Comparison of ENCODE assay signal across 30 mouse cellular contexts in the genomic region with DNA sequence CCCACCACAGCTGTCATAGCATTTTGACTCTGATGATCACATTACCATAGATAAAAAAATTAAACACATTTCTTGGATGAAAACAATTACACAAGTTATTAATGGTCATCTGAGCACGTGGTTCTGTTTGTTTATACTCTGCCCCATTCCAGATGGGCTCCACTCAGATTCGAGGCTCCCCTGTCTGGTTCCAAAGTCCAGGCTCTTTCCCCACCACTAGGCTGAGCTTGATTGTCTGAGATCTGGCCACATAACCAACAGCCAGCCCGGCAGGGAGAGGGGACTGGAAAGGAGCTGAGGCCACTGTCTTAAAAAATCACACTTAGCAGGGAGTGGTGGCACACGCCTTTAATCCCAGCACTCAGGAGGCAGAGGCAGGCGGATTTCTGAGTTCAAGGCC. TPM values are rescaled to one million over a fixed set of nuclear protein-coding genes. Genes with fewer than 3 reads are reported as not detected.
DNase-seq lines count a peak whose midpoint lies in the region; ATAC-seq and TF ChIP-seq lines count a peak whose summit lies in the region.
"Had no signal": no experiment of that assay in that cellular context is flagged by ENCODE, and none has a peak within 500 bp of the region (broad histone marks: within the 10 kb centered on the region; RNA-seq: fewer than 3 reads in every experiment).

No protein-coding gene starts in this region.

- DNase-seq in kidney, adult 9 months: peak; percentile 86
- DNase-seq in kidney, postnatal 10 days: peak; percentile 52
- DNase-seq in lung, adult 2 months: no peak
- no peak for DNase-seq in cerebellum, adult 9-11 months
- DNase-seq in urinary bladder, postnatal 10 days (ENCODE audit: low spot score): no peak
- DNase-seq: cerebellum, adult 2 months; cerebellum, postnatal 36 days; gastrocnemius, postnatal 10 days; heart, postnatal 14 days; lung, embryonic 14.5 days; lung, postnatal 14 days; retina, postnatal 1 day; right cerebral cortex, postnatal 25 days; thymus, adult 18-20 months; thymus, postnatal 25 days had no signal

- H3K4me1 ChIP-seq in kidney, embryonic 15.5 days: no peaks in the 10 kb centered on the region
- H3K4me1 ChIP-seq in intestine, embryonic 15.5 days (replicated peaks): peaks cover 3% of the 10 kb centered on the region; the same call in 1 of the 2 replicates
- peaks cover 2% of the 10 kb centered on the region; the same call in 1 of the 2 replicates for H3K4me1 ChIP-seq in liver, embryonic 16.5 days (ENCODE audit: control insufficient read depth, low read depth, low read length)
- H3K4me1 ChIP-seq in lung, adult 2 months (ENCODE audit: control insufficient read depth, insufficient read depth, low read length): peaks cover 7% of the 10 kb centered on the region
- H3K4me1 ChIP-seq: forebrain, embryonic 13.5 days; hindbrain, embryonic 15.5 days; limb, embryonic 12.5 days; midbrain, embryonic 15.5 days; neural tube, embryonic 15.5 days had no signal

- no peak overlapping the region for H3K4me3 ChIP-seq in kidney, embryonic 15.5 days (replicated peaks)
- H3K4me3 ChIP-seq in intestine, embryonic 15.5 days (replicated peaks): no peak overlapping the region
- no peak overlapping the region for H3K4me3 ChIP-seq in liver, embryonic 16.5 days (ENCODE audit: low read depth, low read length)
- H3K4me3 ChIP-seq in lung, adult 2 months (replicated peaks; ENCODE audit: extremely low read depth, low read depth, low read length): no peak overlapping the region
- H3K4me3 ChIP-seq: forebrain, embryonic 13.5 days; hindbrain, embryonic 10.5 days; hindbrain, embryonic 15.5 days; layer of hippocampus, adult 2 months; left cerebral cortex, adult 2 months; limb, embryonic 12.5 days; midbrain, embryonic 10.5 days; midbrain, embryonic 15.5 days; neural tube, embryonic 15.5 days; stomach, embryonic 15.5 days had no signal

- no peak for TF ChIP-seq CTCF in lung, adult 2 months (IDR thresholded peaks at IDR 0.05; ENCODE audit: insufficient read depth, low read length)

- 69% methylated on average over 5 of the region's 5 CpGs for whole genome bisulfite sequencing in kidney, embryonic 15.5 days
- WGBS in intestine, embryonic 15.5 days: 44% methylated on average over 5 of the region's 5 CpGs
- 50% methylated on average over 5 of the region's 5 CpGs for WGBS in liver, embryonic 16.5 days (ENCODE audit: insufficient replicate concordance)
- 54% methylated on average over 5 of the region's 5 CpGs for WGBS in lung, adult 2 months

- H3K4me2 ChIP-seq in kidney, embryonic 15.5 days: no peak overlapping the region
- H3K4me2 ChIP-seq in intestine, embryonic 15.5 days (replicated peaks): no peak overlapping the region
- no peak overlapping the region for H3K4me2 ChIP-seq in liver, embryonic 16.5 days (ENCODE audit: low read depth, low read length)
- H3K4me2 ChIP-seq: forebrain, embryonic 13.5 days; hindbrain, embryonic 15.5 days; limb, embryonic 12.5 days; lung, embryonic 14.5 days; midbrain, embryonic 15.5 days; neural tube, embryonic 15.5 days; stomach, embryonic 15.5 days had no signal

- no peak for TF ChIP-seq POLR2A in lung, adult 2 months (IDR thresholded peaks at IDR 0.05; ENCODE audit: borderline replicate concordance, extremely low read depth, low read depth, low read length)

- no peak overlapping the region for H3K27ac ChIP-seq in kidney, embryonic 15.5 days
- H3K27ac ChIP-seq in intestine, embryonic 15.5 days: no peak overlapping the region
- H3K27ac ChIP-seq in liver, embryonic 16.5 days (ENCODE audit: low read length): no peak overlapping the region
- H3K27ac ChIP-seq: forebrain, embryonic 13.5 days; hindbrain, embryonic 10.5 days; hindbrain, embryonic 15.5 days; layer of hippocampus, adult 2 months; left cerebral cortex, adult 2 months; limb, embryonic 12.5 days; midbrain, embryonic 10.5 days; midbrain, embryonic 15.5 days; neural tube, embryonic 15.5 days; stomach, embryonic 15.5 days had no signal

- no peaks in the 10 kb centered on the region for H3K27me3 ChIP-seq in kidney, embryonic 15.5 days
- H3K27me3 ChIP-seq in intestine, embryonic 15.5 days (replicated peaks): no peaks in the 10 kb centered on the region
- H3K27me3 ChIP-seq in liver, embryonic 16.5 days (ENCODE audit: control insufficient read depth, insufficient read depth, low read depth, low read length): no peaks in the 10 kb centered on the region
- H3K27me3 ChIP-seq: forebrain, embryonic 13.5 days; hindbrain, embryonic 15.5 days; limb, embryonic 12.5 days; midbrain, embryonic 15.5 days; neural tube, embryonic 15.5 days; stomach, embryonic 15.5 days had no signal

- no peaks in the 10 kb centered on the region for H3K36me3 ChIP-seq in kidney, embryonic 15.5 days
- no peaks in the 10 kb centered on the region for H3K36me3 ChIP-seq in intestine, embryonic 15.5 days
- H3K36me3 ChIP-seq in liver, embryonic 16.5 days (ENCODE audit: control insufficient read depth, insufficient read depth): no peaks in the 10 kb centered on the region
- H3K36me3 ChIP-seq: hindbrain, embryonic 10.5 days; hindbrain, embryonic 15.5 days; limb, embryonic 12.5 days; midbrain, embryonic 10.5 days; midbrain, embryonic 15.5 days; neural tube, embryonic 15.5 days; stomach, embryonic 15.5 days had no signal

- no peak overlapping the region for H3K9ac ChIP-seq in kidney, embryonic 15.5 days
- H3K9ac ChIP-seq in intestine, embryonic 15.5 days: no peak overlapping the region
- no peak overlapping the region for H3K9ac ChIP-seq in liver, embryonic 16.5 days (ENCODE audit: low read depth, low read length)
- H3K9ac ChIP-seq: forebrain, embryonic 13.5 days; hindbrain, embryonic 15.5 days; limb, embryonic 12.5 days; lung, embryonic 14.5 days; midbrain, embryonic 15.5 days; neural tube, embryonic 15.5 days; stomach, embryonic 15.5 days had no signal

- ATAC-seq in kidney, embryonic 15.5 days (replicated peaks; ENCODE audit: low FRiP score): no peak
- ATAC-seq in intestine, embryonic 15.5 days: peak; percentile 70
- peak; percentile 55; the same call in 1 of the 2 replicates for ATAC-seq in liver, embryonic 16.5 days (ENCODE audit: low read depth)
- ATAC-seq: CD4-positive, CD25-positive, alpha-beta regulatory T cell, adult 4 months; forebrain, embryonic 13.5 days; inflammation-experienced regulatory T-cells, adult 6 months; midbrain, embryonic 15.5 days had no signal

- no peaks in the 10 kb centered on the region for H3K9me3 ChIP-seq in kidney, embryonic 15.5 days (replicated peaks)
- H3K9me3 ChIP-seq in intestine, embryonic 15.5 days: no peaks in the 10 kb centered on the region
- H3K9me3 ChIP-seq in liver, embryonic 16.5 days (replicated peaks; ENCODE audit: control insufficient read depth, low read length): no peaks in the 10 kb centered on the region
- H3K9me3 ChIP-seq: forebrain, embryonic 13.5 days; hindbrain, embryonic 10.5 days; hindbrain, embryonic 15.5 days; limb, embryonic 12.5 days; midbrain, embryonic 10.5 days; midbrain, embryonic 15.5 days; neural tube, embryonic 15.5 days; stomach, embryonic 15.5 days had no signal

RNA-seq across cellular contexts. Expression of a gene that starts 21.1 kb away (rescaled TPM):
- 25.2 and 25.6 TPM in 2 replicates for polyA plus RNA-seq in kidney, embryonic 15.5 days (2015; fragmentation: Nextera tagmentation; extraction: Ambion mirVana)
- polyA plus RNA-seq in intestine, embryonic 15.5 days (2015; fragmentation: Nextera tagmentation; extraction: Ambion mirVana): 18.9 and 21.3 TPM in 2 replicates
- 8.2 and 11.4 TPM in 2 replicates for polyA plus RNA-seq in liver, embryonic 16.5 days (2015; fragmentation: Nextera tagmentation; extraction: Ambion mirVana)
- 2.9 and 4.3 TPM in 2 replicates for polyA plus RNA-seq in lung, adult 2 months (2012; rRNA removed)

RNA-seq across cellular contexts. Expression of a gene that starts 25.5 kb away (rescaled TPM):
- 19.4 and 20.3 TPM in 2 replicates for polyA plus RNA-seq in kidney, embryonic 15.5 days (2015; fragmentation: Nextera tagmentation; extraction: Ambion mirVana)
- 10.8 and 11.2 TPM in 2 replicates for polyA plus RNA-seq in intestine, embryonic 15.5 days (2015; fragmentation: Nextera tagmentation; extraction: Ambion mirVana)
- 7.9 and 8.1 TPM in 2 replicates for polyA plus RNA-seq in liver, embryonic 16.5 days (2015; fragmentation: Nextera tagmentation; extraction: Ambion mirVana)
- polyA plus RNA-seq in lung, adult 2 months (2012; rRNA removed): 11.5 and 14.1 TPM in 2 replicates

RNA-seq across cellular contexts. Expression of a gene that starts 48.6 kb away (rescaled TPM):
- 1,106 and 1,152 TPM in 2 replicates for polyA plus RNA-seq in kidney, embryonic 15.5 days (2015; fragmentation: Nextera tagmentation; extraction: Ambion mirVana)
- polyA plus RNA-seq in intestine, embryonic 15.5 days (2015; fragmentation: Nextera tagmentation; extraction: Ambion mirVana): 1,295 and 1,316 TPM in 2 replicates
- 1,068 and 1,164 TPM in 2 replicates for polyA plus RNA-seq in liver, embryonic 16.5 days (2015; fragmentation: Nextera tagmentation; extraction: Ambion mirVana)
- polyA plus RNA-seq in lung, adult 2 months (2012; rRNA removed): 68.3 and 93.0 TPM in 2 replicates

RNA-seq across cellular contexts. Expression of a gene that starts 50.5 kb away (rescaled TPM):
- 166 and 167 TPM in 2 replicates for polyA plus RNA-seq in kidney, embryonic 15.5 days (2015; fragmentation: Nextera tagmentation; extraction: Ambion mirVana)
- 138 and 154 TPM in 2 replicates for polyA plus RNA-seq in intestine, embryonic 15.5 days (2015; fragmentation: Nextera tagmentation; extraction: Ambion mirVana)
- polyA plus RNA-seq in liver, embryonic 16.5 days (2015; fragmentation: Nextera tagmentation; extraction: Ambion mirVana): 77.7 and 83.4 TPM in 2 replicates
- polyA plus RNA-seq in lung, adult 2 months (2012; rRNA removed): 25.0 and 41.8 TPM in 2 replicates

Comparison
In these comparisons a context has a peak if more than half of its experiments do, and no peak if none do; other contexts are left out.
1. DNase-seq: peak in kidney, adult 9 months (single experiment) and kidney, postnatal 10 days (single experiment); none in lung, adult 2 months (single experiment), cerebellum, adult 9-11 months (single experiment) and urinary bladder, postnatal 10 days (single experiment).
2. RNA of a gene that starts 48.6 kb away (polyA plus RNA-seq): 1,295 to 1,316 TPM in intestine, embryonic 15.5 days, 1,106 to 1,152 TPM in kidney, embryonic 15.5 days and 1,068 to 1,164 TPM in liver, embryonic 16.5 days; 68.3 to 93.0 TPM in lung, adult 2 months; every median in the first group is over 10 times any median in the second.